Mouse (Mus musculus) effector memory CD4-positive, alpha-beta T cell, adult 7 months (primary cell): ENCODE data around the gene Atf6b. TPM values are rescaled to one million over a fixed set of nuclear protein-coding genes. Genes with fewer than 3 reads are reported as not detected.

ENCODE experiments used
- polyA plus RNA-seq: library from polyadenylated mRNA; unstranded; fragments of 100-300 nt; shearing (Covaris generic); gene quantifications from one replicate; pipeline ENCODE4 v1.2.1, GENCODE M21; 2017

The Atf6b gene
- 55.9 TPM for polyA plus RNA-seq

GRCm38 (mm10) chr17:34646906-34647787 lies at the start of gene Atf6b:
TSS of gene Atf6b (plus strand) at chr17:34647146.

GRCm38 (mm10) chr17:34597566-34598095 lies 49.3 kb upstream of the Atf6b start, which contains the start of gene Ager:
TSS of gene Ager (plus strand) at chr17:34597862.

GRCm38 (mm10) chr17:34603375-34604060 lies 43.4 kb upstream of the Atf6b start, which contains the start of gene Rnf5:
TSS of gene Rnf5 (minus strand) at chr17:34603690.

GRCm38 (mm10) chr17:34604061-34604508 lies 42.9 kb upstream of the Atf6b start, which contains the start of gene Agpat1:
TSS of gene Agpat1 (plus strand) at chr17:34604262.

GRCm38 (mm10) chr17:34615871-34616270 lies 31.1 kb upstream of the Atf6b start, which contains the start of gene Egfl8:
TSS of gene Egfl8 (minus strand) at chr17:34615971.

GRCm38 (mm10) chr17:34627943-34628643 lies 18.9 kb upstream of the Atf6b start, which contains the start of gene Ppt2:
TSS of gene Ppt2 (minus strand) at chr17:34628510.

GRCm38 (mm10) chr17:34629221-34629751 lies 17.7 kb upstream of the Atf6b start, which contains the start of gene Prrt1:
TSS of gene Prrt1 (plus strand) at chr17:34629533.

GRCm38 (mm10) chr17:34644608-34645007 lies 2.3 kb upstream of the Atf6b start, which contains the start of gene Fkbpl:
TSS of gene Fkbpl (plus strand) at chr17:34644764.

GRCm38 (mm10) chr17:34670235-34670634 lies 23.3 kb downstream of the Atf6b start, which contains the start of gene Tnxb:
TSS of gene Tnxb (plus strand) at chr17:34670535.

Other genes with a start within 250 kb of the Atf6b start
- gene BC051142, start 248.3 kb upstream of the Atf6b start, polyA plus RNA-seq: 1.2 TPM
- not detected for gene Btnl4, start 169.8 kb upstream of the Atf6b start, polyA plus RNA-seq
- gene Btnl6, start 129.8 kb upstream of the Atf6b start, polyA plus RNA-seq: not detected
- 1.9 TPM for gene Notch4, start 82.9 kb upstream of the Atf6b start, polyA plus RNA-seq
- 194 TPM for gene Gpsm3, start 57.3 kb upstream of the Atf6b start, polyA plus RNA-seq
- gene Pbx2, start 55.9 kb upstream of the Atf6b start, polyA plus RNA-seq: 5.6 TPM
- gene Ager, start 49.3 kb upstream of the Atf6b start, polyA plus RNA-seq: not detected
- gene Rnf5, start 43.5 kb upstream of the Atf6b start, polyA plus RNA-seq: 59.0 TPM
- gene Agpat1, start 42.9 kb upstream of the Atf6b start, polyA plus RNA-seq: 18.8 TPM
- 3.2 TPM for gene Egfl8, start 31.2 kb upstream of the Atf6b start, polyA plus RNA-seq
- gene Ppt2, start 18.6 kb upstream of the Atf6b start, polyA plus RNA-seq: 28.8 TPM
- gene Prrt1, start 17.6 kb upstream of the Atf6b start, polyA plus RNA-seq: 20.9 TPM
- gene Fkbpl, start 2.4 kb upstream of the Atf6b start, polyA plus RNA-seq: 1.00 TPM
- 0.02 TPM for gene Tnxb, start 23.4 kb downstream of the Atf6b start, polyA plus RNA-seq
- not detected for gene C4b, start 96.7 kb downstream of the Atf6b start, polyA plus RNA-seq
- not detected for gene Cyp21a1, start 157.4 kb downstream of the Atf6b start, polyA plus RNA-seq
- gene Stk19, start 189.8 kb downstream of the Atf6b start, polyA plus RNA-seq: 22.8 TPM
- gene Dxo, start 189.9 kb downstream of the Atf6b start, polyA plus RNA-seq: 93.8 TPM
- gene Skiv2l, start 203.1 kb downstream of the Atf6b start, polyA plus RNA-seq: 117 TPM
- gene Nelfe, start 203.2 kb downstream of the Atf6b start, polyA plus RNA-seq: 34.7 TPM
- 0.40 TPM for gene Cfb, start 215.4 kb downstream of the Atf6b start, polyA plus RNA-seq
- 0.38 TPM for gene Zbtb12, start 232.3 kb downstream of the Atf6b start, polyA plus RNA-seq
- not detected for gene Gm20547, start 234.9 kb downstream of the Atf6b start, polyA plus RNA-seq